Mouse (Mus musculus) T-cell, adult 2 months (primary cell): ENCODE results near the gene Amph.
"Not testable (repeated sequence)": the region's sequence is repeated elsewhere in the genome, so short reads cannot be mapped to it uniquely, and the experiment has no call there.

ENCODE experiments used
- DNase-seq: peaks from one replicate; pipeline ENCODE4 v3.0.0; 2022; ENCODE audit warnings: low spot score

The Amph gene

GRCm38 (mm10) chr13:18948171-18949028 lies at the start of gene Amph:
Gene Amph, plus strand, starts transcription at chr13:18948205.
- DNase-seq = no peak

- DNase-seq = no peak
These were observed 44.4 kb upstream of the Amph start for GRCm38 (mm10) chr13:18903623-18904022.

GRCm38 (mm10) chr13:18914774-18915173 lies 33.2 kb upstream of the Amph start:
- DNase-seq = no peak

- not testable (repeated sequence) for DNase-seq
These were observed 14.8 kb upstream of the Amph start for GRCm38 (mm10) chr13:18933191-18933590.

GRCm38 (mm10) chr13:18947686-18948085 lies 319 bp upstream of the Amph start:
- DNase-seq = no peak

GRCm38 (mm10) chr13:18949029-18949350 lies 985 bp downstream of the Amph start:
- no peak for DNase-seq

- DNase-seq = no peak
These were observed 1.7 kb downstream of the Amph start for GRCm38 (mm10) chr13:18949626-18950200.

- no peak for DNase-seq
These were observed 5.6 kb downstream of the Amph start for GRCm38 (mm10) chr13:18953575-18953974.

GRCm38 (mm10) chr13:18956065-18956913 lies 8.3 kb downstream of the Amph start:
- DNase-seq = no peak

- DNase-seq = no peak
These were observed 9.0 kb downstream of the Amph start for GRCm38 (mm10) chr13:18957028-18957427.

GRCm38 (mm10) chr13:18972571-18972970 lies 24.6 kb downstream of the Amph start:
- DNase-seq = no peak

- no peak for DNase-seq
These were observed 26.3 kb downstream of the Amph start for GRCm38 (mm10) chr13:18974351-18974750.

GRCm38 (mm10) chr13:18987266-18987665 lies 39.3 kb downstream of the Amph start:
- no peak for DNase-seq

- DNase-seq = no peak
These were observed 40.3 kb downstream of the Amph start for GRCm38 (mm10) chr13:18988323-18988722.

- DNase-seq = no peak
These were observed 41.2 kb downstream of the Amph start for GRCm38 (mm10) chr13:18989185-18989714.

- DNase-seq = no peak
These were observed 54.5 kb downstream of the Amph start for GRCm38 (mm10) chr13:19002502-19002901.

GRCm38 (mm10) chr13:19004406-19004805 lies 56.4 kb downstream of the Amph start:
- DNase-seq = no peak

- no peak for DNase-seq
These were observed 60.4 kb downstream of the Amph start for GRCm38 (mm10) chr13:19008440-19008839.

GRCm38 (mm10) chr13:19014825-19015375 lies 66.9 kb downstream of the Amph start:
- DNase-seq = no peak

GRCm38 (mm10) chr13:19021529-19021928 lies 73.5 kb downstream of the Amph start:
- DNase-seq = no peak

- no peak for DNase-seq
These were observed 74.3 kb downstream of the Amph start for GRCm38 (mm10) chr13:19022310-19022709.

- DNase-seq = no peak
These were observed 77.2 kb downstream of the Amph start for GRCm38 (mm10) chr13:19025091-19025688.
